Mouse (Mus musculus): ENCODE measurements around the gene Zfp580. TPM values are rescaled to one million over a fixed set of nuclear protein-coding genes. Genes with fewer than 3 reads are reported as not detected.
A peak's percentile ranks its signal among the peaks of the same experiment; 100 is the strongest.

The Zfp580 gene
- total and polyA plus RNA-seq, 3 experiments = 1.0 to 19.9 TPM; not detected in 1

DNA sequence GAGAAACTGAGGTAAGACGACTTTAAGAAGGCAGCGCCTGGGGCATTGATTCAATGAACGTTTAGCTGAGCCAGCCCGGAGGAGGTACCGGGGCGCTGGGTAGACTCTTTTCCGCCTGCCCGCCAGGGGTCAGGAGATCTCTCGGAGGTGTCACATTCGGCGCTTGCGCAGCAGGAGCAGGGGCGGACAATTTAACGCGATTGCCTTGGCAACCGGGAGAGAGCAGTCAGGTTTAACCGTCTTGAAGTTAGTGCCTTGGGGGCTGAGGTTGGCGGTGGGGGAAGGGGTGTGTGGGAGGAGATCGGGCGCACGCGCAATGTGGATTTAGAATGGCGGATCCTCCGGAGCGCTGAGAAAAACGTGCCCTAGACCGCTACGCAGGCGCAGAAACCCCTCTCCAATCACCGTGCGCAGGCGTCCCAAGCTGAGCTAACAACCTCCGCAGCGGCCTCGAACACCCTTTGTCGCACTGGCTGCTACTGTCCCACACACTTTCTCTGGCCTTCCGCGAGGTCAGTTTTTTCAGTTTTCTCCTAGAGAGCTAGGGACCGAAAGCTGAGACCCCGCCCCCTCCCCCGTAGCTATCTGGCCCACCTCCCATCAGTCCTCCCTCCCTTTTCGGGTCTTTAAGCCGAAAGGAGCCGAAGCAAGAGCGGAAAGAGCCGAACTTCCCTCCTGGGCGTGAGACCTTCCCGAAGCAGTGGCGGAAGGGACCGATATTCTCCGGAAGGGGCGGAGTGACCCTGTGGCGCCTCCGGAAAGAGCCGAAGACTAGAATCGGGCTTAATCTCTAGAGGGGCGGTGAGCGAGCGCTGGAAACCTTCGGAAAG, 9.8 kb downstream of the Zfp580 start (continued):
- TF ChIP-seq KAT2A (conservative IDR thresholded peaks at IDR 0.05; ENCODE audit: low read depth, low read length) (peak; percentile 58), MAFK (IDR thresholded peaks at IDR 0.05; ENCODE audit: borderline replicate concordance, low read depth, low read length) (no peak), GATA1 (IDR thresholded peaks at IDR 0.05; ENCODE audit: low read depth, low read length) (no peak), MEF2A (IDR thresholded peaks at IDR 0.05; ENCODE audit: extremely low read depth, insufficient replicate concordance, low read depth, low read length, poor library complexity, severe bottlenecking) (no peak), MYB (IDR thresholded peaks at IDR 0.05; ENCODE audit: low read depth, low read length) (peak; percentile 61; the same call in 1 of the 2 replicates), UBTF (IDR thresholded peaks at IDR 0.05; ENCODE audit: borderline replicate concordance, insufficient read depth, low read depth, low read length) (0 out of 2 replicates have a peak, but pooled peaks have one; percentile 55), POLR2A (IDR thresholded peaks at IDR 0.05; ENCODE audit: control insufficient read depth in 1 of 2, insufficient read depth in 1 of 2, low read depth in 1 of 2, low read length in 2 of 2, poor library complexity in 1 of 2) (peak; percentile 63 to 76), MYC (IDR thresholded peaks at IDR 0.05; ENCODE audit: low read depth, low read length) (peak; percentile 90), GABPA (IDR thresholded peaks at IDR 0.05; ENCODE audit: low read depth, low read length) (no peak), NRF1 (IDR thresholded peaks at IDR 0.05; ENCODE audit: insufficient read depth, low read depth, low read length, poor library complexity, severe bottlenecking) (peak; percentile 92), ZKSCAN1 (IDR thresholded peaks at IDR 0.05; ENCODE audit: low read depth, low read length) (no peak), USF1 (IDR thresholded peaks at IDR 0.05; ENCODE audit: low read depth, low read length) (no peak), HCFC1 (IDR thresholded peaks at IDR 0.05; ENCODE audit: low read depth, low read length) (0 out of 2 replicates have a peak, but pooled peaks have one; percentile 65)

DNA sequence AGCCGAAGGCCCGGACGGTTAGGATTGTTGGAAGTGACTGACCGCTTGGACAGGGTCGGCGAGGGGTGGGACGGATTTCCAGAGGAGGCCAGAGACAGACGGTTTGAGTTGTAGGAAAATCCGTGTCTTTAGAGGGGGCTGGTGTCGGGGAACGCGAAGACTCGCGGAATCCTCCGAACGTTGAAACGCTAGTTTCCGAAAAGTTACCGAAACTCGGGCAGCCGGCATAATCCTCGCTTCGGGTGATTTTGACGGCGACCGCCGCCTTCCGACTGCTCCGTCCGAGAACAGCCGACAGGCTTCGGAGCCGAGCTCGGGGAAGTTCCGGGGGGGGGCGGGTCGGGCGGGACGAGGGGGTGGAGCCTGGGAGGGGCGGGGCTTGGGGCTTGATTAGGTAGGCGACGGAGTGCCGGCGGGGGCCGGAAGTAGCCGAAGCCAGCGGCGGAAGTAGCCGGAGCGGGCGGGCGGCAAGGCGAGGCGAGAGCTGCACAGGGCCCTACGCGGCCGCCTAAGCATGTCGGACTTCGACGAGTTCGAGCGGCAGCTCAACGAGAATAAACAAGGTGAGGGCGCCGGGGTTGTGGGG, 10.5 kb downstream of the Zfp580 start, which contains the start of gene U2af2:
Gene U2af2 (plus strand): TSS at position 370 of the 586 bp plus-strand sequence.
- peak; percentile 94 for DNase-seq (ENCODE audit: low read depth, low spot score)
- Histone ChIP-seq H3K27ac (ENCODE audit: control insufficient read depth, low read depth, low read length) (peak within 1 kb of the TSS; percentile 99), H3K36me3 (ENCODE audit: control insufficient read depth in 1 of 2, insufficient read depth in 2 of 2, low read length in 2 of 2) (peaks cover 8 to 30% of the 10 kb centered on the region in 2 experiments), H3K9me3 (replicated peaks; ENCODE audit: insufficient read depth, low read length) (no peaks in the 10 kb centered on the region), H3K79me2 (ENCODE audit: control insufficient read depth, insufficient read depth, low read length, poor library complexity) (peaks cover 49% of the 10 kb centered on the region), H3K27me3 (ENCODE audit: control insufficient read depth in 1 of 2, insufficient read depth in 2 of 2, low read length in 2 of 2) (no peaks in the 10 kb centered on the region), H3K9ac (ENCODE audit: control insufficient read depth, low read depth, low read length, poor library complexity, severe bottlenecking) (peak within 1 kb of the TSS; percentile 98), H3K4me1 (ENCODE audit: control insufficient read depth in 1 of 2, insufficient read depth in 2 of 2, low read length in 2 of 2) (peaks cover 2 to 22% of the 10 kb centered on the region in 2 experiments), H3K4me3 (ENCODE audit: control insufficient read depth in 1 of 2, insufficient read depth in 1 of 2, low read depth in 2 of 2, low read length in 2 of 2) (peak within 1 kb of the TSS; percentile 89 to 93)
- TF ChIP-seq SIN3A (IDR thresholded peaks at IDR 0.05; ENCODE audit: low read length) (peak; percentile 65; the same call in 1 of the 2 replicates), CHD1 (IDR thresholded peaks at IDR 0.05; ENCODE audit: low read depth, low read length) (0 out of 2 replicates have a peak, but pooled peaks have one; percentile 75), POLR2AphosphoS5 (IDR thresholded peaks at IDR 0.05; ENCODE audit: borderline replicate concordance, low read depth, low read length) (no peak), NELFE (IDR thresholded peaks at IDR 0.05; ENCODE audit: low read depth, low read length) (peak; percentile 39; the same call in 1 of the 2 replicates), MAZ (IDR thresholded peaks at IDR 0.05; ENCODE audit: low read depth, low read length) (peak; percentile 49; the same call in 1 of the 2 replicates), POLR2A (IDR thresholded peaks at IDR 0.05; ENCODE audit: control insufficient read depth in 1 of 2, insufficient read depth in 1 of 2, low read depth in 1 of 2, low read length in 2 of 2, poor library complexity in 1 of 2) (peak in 1 of 2 experiments; percentile 76; a peak in 3 of 4 replicates), POLR2AphosphoS2 (IDR thresholded peaks at IDR 0.05; ENCODE audit: low read length) (peak; percentile 16; the same call in 1 of the 2 replicates), ETS1 (IDR thresholded peaks at IDR 0.05; ENCODE audit: low read depth, low read length) (no peak; the same call in 1 of the 2 replicates), ELF1 (IDR thresholded peaks at IDR 0.05; ENCODE audit: low read depth, low read length) (peak; percentile 37; the same call in 1 of the 2 replicates), ZNF384 (IDR thresholded peaks at IDR 0.05; ENCODE audit: low read depth, low read length) (no peak)
